Mouse (Mus musculus): ENCODE results near the gene 3110009E18Rik.

DNA sequence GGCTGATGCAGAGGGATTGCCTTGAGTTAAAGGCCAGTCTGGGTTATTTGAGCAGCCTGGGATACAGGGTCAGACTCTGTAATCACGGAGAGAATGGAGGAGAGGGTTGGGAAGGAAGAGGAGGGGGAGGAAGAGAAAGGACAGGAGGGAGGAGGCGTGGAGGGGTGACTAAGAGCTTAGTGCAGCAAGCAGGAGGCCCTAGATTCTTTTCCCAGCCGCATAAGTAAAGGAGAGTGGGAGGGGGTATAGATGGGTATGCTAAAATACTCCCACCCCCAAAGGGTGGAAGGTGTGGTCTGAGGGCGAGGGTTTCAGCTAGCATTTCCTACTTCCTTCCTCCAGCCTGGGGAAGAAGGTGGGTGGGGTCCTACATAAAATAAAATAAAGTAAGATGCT is 46.7 kb upstream of the 3110009E18Rik start:
- TF ChIP-seq CTCF (IDR thresholded peaks at IDR 0.05; ENCODE audit: control insufficient read depth, insufficient read depth, insufficient replicate concordance, low read depth, low read length): no peak
- TF ChIP-seq POLR2A (IDR thresholded peaks at IDR 0.05; ENCODE audit: control insufficient read depth, low read depth, low read length): no peak

Data from testis, adult 2 months (tissue).